14 mouse cellular contexts compared by ENCODE assay signal in the genomic region with DNA sequence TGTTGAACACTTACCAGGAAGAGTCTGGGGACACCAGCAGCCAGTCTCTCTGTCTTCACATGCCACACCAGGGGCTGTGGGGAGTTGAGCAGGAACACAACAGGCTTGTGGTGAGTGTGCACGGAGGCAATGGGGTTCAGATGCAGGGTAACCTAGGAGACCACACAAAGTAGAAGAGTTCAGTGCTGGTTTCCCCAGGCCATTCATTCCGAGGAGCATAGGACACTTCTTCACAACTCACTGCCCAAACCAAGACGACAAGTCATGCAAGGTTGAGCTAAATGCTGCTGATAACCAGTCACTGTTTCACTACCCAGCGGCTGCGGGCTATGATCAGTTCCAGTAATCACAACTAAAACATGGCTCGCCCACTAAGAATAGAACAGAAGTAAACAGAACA.
A peak's percentile ranks its signal among the peaks of the same experiment; 100 is the strongest.
DNase-seq lines count a peak whose midpoint lies in the region; ATAC-seq and TF ChIP-seq lines count a peak whose summit lies in the region.
"Had no signal": no experiment of that assay in that cellular context is flagged by ENCODE, and none has a peak within 500 bp of the region (broad histone marks: within the 10 kb centered on the region; RNA-seq: fewer than 3 reads in every experiment).

No protein-coding gene starts in this region.

- H3K36me3 ChIP-seq in hindbrain, embryonic 11.5 days (ENCODE audit: control insufficient read depth, insufficient read depth, low read length): no peaks in the 10 kb centered on the region
- no peaks in the 10 kb centered on the region for H3K36me3 ChIP-seq in hindbrain, embryonic 14.5 days (replicated peaks; ENCODE audit: control insufficient read depth, insufficient read depth)
- no peaks in the 10 kb centered on the region for H3K36me3 ChIP-seq in thymus, adult 2 months (ENCODE audit: control insufficient read depth, insufficient read depth, low read length)
- H3K36me3 ChIP-seq in intestine, embryonic 16.5 days (ENCODE audit: control insufficient read depth, insufficient read depth, low read length): no peaks in the 10 kb centered on the region
- H3K36me3 ChIP-seq: hindbrain, embryonic 15.5 days; midbrain, embryonic 15.5 days had no signal

- H3K4me1 ChIP-seq in hindbrain, embryonic 11.5 days (replicated peaks; ENCODE audit: control insufficient read depth, insufficient read depth, low read length): no peaks in the 10 kb centered on the region
- no peaks in the 10 kb centered on the region for H3K4me1 ChIP-seq in hindbrain, embryonic 14.5 days (replicated peaks; ENCODE audit: control insufficient read depth, insufficient read depth, low read length)
- peaks cover 9% of the 10 kb centered on the region for H3K4me1 ChIP-seq in thymus, adult 2 months (replicated peaks; ENCODE audit: control insufficient read depth, insufficient read depth, low read length)
- peaks cover 11% of the 10 kb centered on the region; the same call in 1 of the 2 replicates for H3K4me1 ChIP-seq in intestine, embryonic 16.5 days (ENCODE audit: control insufficient read depth, insufficient read depth, low read length)
- H3K4me1 ChIP-seq: hindbrain, embryonic 15.5 days; midbrain, embryonic 15.5 days had no signal

- peak; percentile 31 for DNase-seq in hindbrain, embryonic 11.5 days (ENCODE audit: low spot score)
- no peak for DNase-seq in hindbrain, embryonic 14.5 days (ENCODE audit: low spot score)
- peak; percentile 25 for DNase-seq in thymus, adult 2 months
- DNase-seq in thymus, postnatal 0 days (ENCODE audit: low spot score): no peak
- peak; percentile 44 for DNase-seq in thymus, postnatal 4 days
- no peak for DNase-seq in cerebellum, adult 11 months
- DNase-seq in layer of hippocampus, postnatal 36 days: no peak
- DNase-seq: cerebellum, adult 18-20 months; gastrocnemius, postnatal 14 days; layer of hippocampus, adult 9-11 months had no signal

- no peak overlapping the region for H3K4me2 ChIP-seq in hindbrain, embryonic 11.5 days (replicated peaks; ENCODE audit: low read depth, low read length)
- no peak overlapping the region for H3K4me2 ChIP-seq in hindbrain, embryonic 14.5 days (replicated peaks)
- no peak overlapping the region for H3K4me2 ChIP-seq in intestine, embryonic 16.5 days (ENCODE audit: low read depth, low read length)
- H3K4me2 ChIP-seq: hindbrain, embryonic 15.5 days; midbrain, embryonic 15.5 days had no signal

- H3K27me3 ChIP-seq in hindbrain, embryonic 11.5 days (ENCODE audit: control insufficient read depth, insufficient read depth, low read length): no peaks in the 10 kb centered on the region
- no peaks in the 10 kb centered on the region for H3K27me3 ChIP-seq in hindbrain, embryonic 14.5 days (ENCODE audit: control insufficient read depth, insufficient read depth, low read length)
- H3K27me3 ChIP-seq in thymus, adult 2 months (ENCODE audit: control insufficient read depth, insufficient read depth, low read length): no peaks in the 10 kb centered on the region
- H3K27me3 ChIP-seq in intestine, embryonic 16.5 days (replicated peaks; ENCODE audit: control insufficient read depth, insufficient read depth, low read length): no peaks in the 10 kb centered on the region
- H3K27me3 ChIP-seq: hindbrain, embryonic 15.5 days; midbrain, embryonic 15.5 days had no signal

- no peak for TF ChIP-seq POLR2A in thymus, adult 2 months (IDR thresholded peaks at IDR 0.05; ENCODE audit: control insufficient read depth, extremely low read depth, insufficient read depth, low read length, poor library complexity)

- no peak overlapping the region for H3K9ac ChIP-seq in hindbrain, embryonic 11.5 days (ENCODE audit: low read depth, low read length)
- H3K9ac ChIP-seq in hindbrain, embryonic 14.5 days: no peak overlapping the region
- H3K9ac ChIP-seq in intestine, embryonic 16.5 days (ENCODE audit: low read depth, low read length): no peak overlapping the region
- H3K9ac ChIP-seq: hindbrain, embryonic 15.5 days; midbrain, embryonic 15.5 days had no signal

- no peaks in the 10 kb centered on the region for H3K9me3 ChIP-seq in hindbrain, embryonic 11.5 days (ENCODE audit: control insufficient read depth, low read length)
- H3K9me3 ChIP-seq in hindbrain, embryonic 14.5 days (ENCODE audit: control insufficient read depth, low read length): no peaks in the 10 kb centered on the region
- H3K9me3 ChIP-seq in intestine, embryonic 16.5 days (ENCODE audit: control insufficient read depth, low read length): no peaks in the 10 kb centered on the region
- H3K9me3 ChIP-seq: hindbrain, embryonic 15.5 days; midbrain, embryonic 15.5 days had no signal

- 36% methylated on average over 6 of the region's 6 CpGs for WGBS in hindbrain, embryonic 11.5 days
- WGBS in hindbrain, embryonic 14.5 days: 22% methylated on average over 6 of the region's 6 CpGs
- 49% methylated on average over 6 of the region's 6 CpGs for WGBS in thymus, adult 2 months
- 47% methylated on average over 6 of the region's 6 CpGs for WGBS in intestine, embryonic 16.5 days

- ATAC-seq in hindbrain, embryonic 11.5 days (ENCODE audit: low FRiP score): no peak
- ATAC-seq in hindbrain, embryonic 14.5 days (ENCODE audit: low FRiP score): no peak
- no peak for ATAC-seq in intestine, embryonic 16.5 days
- ATAC-seq: midbrain, embryonic 15.5 days had no signal

- H3K4me3 ChIP-seq in hindbrain, embryonic 11.5 days (ENCODE audit: low read depth, low read length): no peak overlapping the region
- no peak overlapping the region for H3K4me3 ChIP-seq in hindbrain, embryonic 14.5 days (replicated peaks; ENCODE audit: low read length)
- no peak overlapping the region for H3K4me3 ChIP-seq in thymus, adult 2 months (ENCODE audit: control insufficient read depth, insufficient read depth, low read length)
- no peak overlapping the region for H3K4me3 ChIP-seq in intestine, embryonic 16.5 days (ENCODE audit: low read length)
- H3K4me3 ChIP-seq: erythroblast, embryonic 14.5 days; hindbrain, embryonic 15.5 days; midbrain, embryonic 15.5 days had no signal

- no peak for TF ChIP-seq CTCF in thymus, adult 2 months (IDR thresholded peaks at IDR 0.05; ENCODE audit: borderline replicate concordance, control insufficient read depth, extremely low read depth, insufficient read depth, low read length, poor library complexity)

- no peak overlapping the region for H3K27ac ChIP-seq in hindbrain, embryonic 11.5 days (ENCODE audit: low read depth, low read length)
- H3K27ac ChIP-seq in hindbrain, embryonic 14.5 days: no peak overlapping the region
- peak overlapping the region; percentile 59; the same call in 1 of the 2 replicates for H3K27ac ChIP-seq in thymus, adult 2 months (ENCODE audit: control insufficient read depth, insufficient read depth, low read length)
- H3K27ac ChIP-seq in intestine, embryonic 16.5 days (ENCODE audit: low read length): peak overlapping the region; percentile 55
- H3K27ac ChIP-seq: hindbrain, embryonic 15.5 days; midbrain, embryonic 15.5 days had no signal

Comparison
In these comparisons a context has a peak if more than half of its experiments do, and no peak if none do; other contexts are left out.
1. DNase-seq: peak in hindbrain, embryonic 11.5 days (single experiment), thymus, adult 2 months (single experiment) and thymus, postnatal 4 days (single experiment); none in hindbrain, embryonic 14.5 days (single experiment), thymus, postnatal 0 days (single experiment), cerebellum, adult 11 months (single experiment) and layer of hippocampus, postnatal 36 days (0 of 2).
2. H3K27ac ChIP-seq: peak in thymus, adult 2 months (single experiment) and intestine, embryonic 16.5 days (single experiment); none in hindbrain, embryonic 11.5 days (single experiment) and hindbrain, embryonic 14.5 days (single experiment).